Mouse (Mus musculus) T-cell, adult 2 months (primary cell): ENCODE data around the gene Fam169b.
"Not testable (repeated sequence)": the region's sequence is repeated elsewhere in the genome, so short reads cannot be mapped to it uniquely, and the experiment has no call there.

ENCODE experiments used
- DNase-seq: peaks from one replicate; pipeline ENCODE4 v3.0.0; 2022; ENCODE audit warnings: low spot score

Fam169b gene

DNA sequence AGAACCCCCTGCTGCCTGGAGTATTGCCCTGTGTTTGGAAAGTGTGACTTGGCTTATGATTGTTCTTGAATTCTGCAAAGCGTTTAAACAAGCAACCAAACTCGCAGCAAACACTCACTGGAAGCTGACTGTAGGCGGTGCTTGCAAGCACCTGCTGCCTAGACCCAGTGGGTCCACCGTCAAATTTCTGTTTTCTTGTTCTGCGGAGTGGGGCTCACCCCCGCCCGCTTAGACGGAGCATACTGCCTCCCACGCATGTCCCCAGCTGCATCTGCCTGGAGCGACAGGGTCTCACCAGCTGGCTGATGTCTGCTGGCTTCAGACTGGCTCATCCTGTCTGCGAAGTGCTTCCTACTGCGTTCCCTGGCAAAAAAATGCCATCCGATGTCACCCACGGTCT, 9.1 kb upstream of the Fam169b start:
- DNase-seq, result peak; percentile 94

DNA sequence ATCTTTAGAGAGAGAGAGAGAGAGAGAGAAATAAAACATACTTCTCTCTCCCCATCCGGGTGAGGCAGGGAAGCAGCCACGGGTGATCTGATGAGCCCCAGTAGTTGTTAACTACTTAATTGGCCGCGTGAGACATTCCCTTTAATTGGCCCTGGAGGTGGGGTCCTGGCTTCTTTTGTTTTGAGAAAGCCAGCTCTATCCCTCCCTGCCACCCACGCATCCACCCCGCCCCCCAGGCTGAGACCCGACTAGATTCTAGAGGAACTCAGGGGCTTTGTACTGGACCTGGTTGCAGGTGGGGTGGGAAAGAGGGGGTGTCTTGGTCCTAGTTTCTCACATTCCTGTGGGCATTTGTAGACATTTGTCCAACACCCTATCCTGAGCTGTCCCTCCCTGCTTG, 8.2 kb upstream of the Fam169b start:
- no peak for DNase-seq

GRCm38 (mm10) chr7:68266691-68267090, 6.9 kb upstream of the Fam169b start:
- DNase-seq, result no peak

- no peak for DNase-seq
Observed at GRCm38 (mm10) chr7:68270551-68270950, 3.1 kb upstream of the Fam169b start.

GRCm38 (mm10) chr7:68271816-68272215, 1.8 kb upstream of the Fam169b start:
- DNase-seq, result no peak

- DNase-seq, result no peak
Observed at GRCm38 (mm10) chr7:68272607-68273006, 1.0 kb upstream of the Fam169b start.

DNA sequence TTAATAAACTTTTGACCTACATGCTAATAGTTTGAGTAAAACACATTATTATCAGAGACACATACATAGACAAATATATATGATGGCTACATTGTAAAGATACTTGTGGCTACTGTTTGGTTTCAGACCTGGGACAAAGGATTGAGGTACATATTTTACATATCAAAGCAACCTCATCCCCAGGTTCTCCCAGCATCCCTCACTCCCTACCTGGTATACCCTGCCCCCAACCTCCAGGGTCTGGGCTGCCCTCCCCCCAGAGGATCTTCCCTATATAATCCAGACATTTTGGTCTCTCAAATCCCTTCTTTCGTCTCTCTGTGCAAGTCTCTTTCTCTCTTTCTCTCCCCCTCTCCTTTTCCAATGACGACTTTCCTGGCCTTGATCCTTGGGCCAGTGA, 579 bp downstream of the Fam169b start:
- DNase-seq, result no peak

GRCm38 (mm10) chr7:68274951-68275350, 1.3 kb downstream of the Fam169b start:
- DNase-seq, result no peak

GRCm38 (mm10) chr7:68275445-68275837, 1.8 kb downstream of the Fam169b start:
- DNase-seq, result not testable (repeated sequence)

- DNase-seq, result peak; percentile 87
Observed at GRCm38 (mm10) chr7:68275838-68276731, 2.4 kb downstream of the Fam169b start.

DNA sequence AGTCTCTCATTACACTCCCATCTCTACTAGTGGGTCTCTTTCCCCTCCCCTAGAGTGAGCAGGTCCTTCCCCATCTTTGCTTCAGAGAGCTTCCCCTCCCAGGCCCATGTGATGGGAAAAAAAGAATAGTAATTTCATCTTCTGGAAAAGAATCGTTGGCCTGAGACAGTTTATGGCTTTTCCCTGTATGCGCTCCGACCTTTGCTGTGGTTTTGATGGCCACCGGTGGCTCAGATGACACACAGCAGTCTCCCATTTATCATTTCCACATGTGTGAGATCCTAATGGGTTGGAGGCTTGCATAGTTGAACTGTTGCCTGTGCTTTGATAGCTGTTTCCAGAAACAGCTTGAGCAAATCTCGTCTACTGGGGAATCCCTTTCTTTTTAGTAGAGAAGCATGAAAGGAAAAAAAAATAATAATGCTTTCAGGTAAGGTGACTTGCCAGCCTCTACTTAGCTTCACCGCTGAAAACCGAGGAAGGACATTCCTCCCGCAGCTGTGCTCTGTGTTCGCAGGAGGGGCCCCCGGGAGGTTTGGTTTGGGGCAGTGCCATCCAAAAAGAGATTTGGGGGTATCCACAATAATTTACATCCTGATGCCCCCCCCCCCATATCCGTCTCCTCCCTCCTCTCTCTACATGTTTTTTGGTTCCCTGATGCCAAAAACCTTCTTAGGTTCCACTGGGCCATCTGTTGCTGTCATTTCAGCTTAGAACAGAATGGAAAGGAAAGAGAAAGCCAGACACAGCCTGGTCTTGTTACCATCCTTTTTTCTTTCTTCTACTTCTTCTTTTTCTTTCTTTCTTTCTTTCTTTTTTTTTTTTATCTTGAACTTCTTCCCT, 3.6 kb downstream of the Fam169b start:
- DNase-seq, result peak; percentile 64

- no peak for DNase-seq
Observed at GRCm38 (mm10) chr7:68277897-68278270, 4.2 kb downstream of the Fam169b start.

DNA sequence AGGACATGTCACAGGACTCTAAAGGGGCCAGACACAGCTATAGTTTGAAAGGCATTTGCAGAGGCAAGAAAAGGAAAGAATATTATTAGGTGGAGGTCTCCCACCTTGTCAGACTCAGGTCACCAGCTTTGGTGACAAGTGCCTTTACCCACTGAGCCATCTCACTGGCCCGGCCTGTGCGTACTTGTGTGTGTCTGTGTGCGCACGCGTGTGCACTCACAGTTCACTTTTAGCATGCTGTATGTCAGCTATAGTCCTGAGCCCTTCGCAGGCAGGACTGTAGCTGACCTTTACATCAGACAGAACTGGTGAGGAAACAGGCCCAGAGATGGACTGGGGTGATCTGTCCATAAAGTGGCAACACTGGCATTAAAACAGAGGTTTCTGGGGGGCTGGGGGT, 4.7 kb downstream of the Fam169b start:
- DNase-seq, result no peak

GRCm38 (mm10) chr7:68278908-68279307, 5.3 kb downstream of the Fam169b start:
- DNase-seq, result peak; percentile 76

GRCm38 (mm10) chr7:68279481-68279880, 5.8 kb downstream of the Fam169b start:
- no peak for DNase-seq

DNA sequence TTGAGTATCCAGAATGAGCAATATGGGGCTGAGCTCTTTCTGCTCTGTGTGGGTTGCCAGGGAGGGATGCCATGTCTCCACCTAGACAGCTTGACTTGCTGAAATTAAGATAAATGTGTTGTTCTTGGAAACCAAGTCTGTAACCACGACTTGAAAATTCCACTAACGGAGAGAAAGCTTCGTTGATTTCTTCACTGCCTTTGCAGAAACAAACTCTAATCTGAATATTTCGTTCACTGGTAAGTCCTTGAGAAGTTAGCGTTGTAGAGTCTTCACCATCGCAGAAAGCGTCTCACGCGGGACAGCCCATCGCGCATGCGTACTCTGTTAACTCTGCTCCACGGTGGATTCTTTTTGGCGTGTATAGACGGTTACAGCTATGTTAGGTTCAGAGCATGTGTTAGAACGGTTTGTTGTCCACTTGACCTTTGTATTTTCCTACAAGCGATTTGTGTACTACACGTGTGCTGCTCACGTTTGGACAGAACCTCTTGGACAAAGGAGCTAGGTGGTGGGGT, 6.8 kb downstream of the Fam169b start:
- peak; percentile 68 for DNase-seq

- DNase-seq, result peak; percentile 80
Observed at GRCm38 (mm10) chr7:68281341-68281740, 7.7 kb downstream of the Fam169b start.

DNA sequence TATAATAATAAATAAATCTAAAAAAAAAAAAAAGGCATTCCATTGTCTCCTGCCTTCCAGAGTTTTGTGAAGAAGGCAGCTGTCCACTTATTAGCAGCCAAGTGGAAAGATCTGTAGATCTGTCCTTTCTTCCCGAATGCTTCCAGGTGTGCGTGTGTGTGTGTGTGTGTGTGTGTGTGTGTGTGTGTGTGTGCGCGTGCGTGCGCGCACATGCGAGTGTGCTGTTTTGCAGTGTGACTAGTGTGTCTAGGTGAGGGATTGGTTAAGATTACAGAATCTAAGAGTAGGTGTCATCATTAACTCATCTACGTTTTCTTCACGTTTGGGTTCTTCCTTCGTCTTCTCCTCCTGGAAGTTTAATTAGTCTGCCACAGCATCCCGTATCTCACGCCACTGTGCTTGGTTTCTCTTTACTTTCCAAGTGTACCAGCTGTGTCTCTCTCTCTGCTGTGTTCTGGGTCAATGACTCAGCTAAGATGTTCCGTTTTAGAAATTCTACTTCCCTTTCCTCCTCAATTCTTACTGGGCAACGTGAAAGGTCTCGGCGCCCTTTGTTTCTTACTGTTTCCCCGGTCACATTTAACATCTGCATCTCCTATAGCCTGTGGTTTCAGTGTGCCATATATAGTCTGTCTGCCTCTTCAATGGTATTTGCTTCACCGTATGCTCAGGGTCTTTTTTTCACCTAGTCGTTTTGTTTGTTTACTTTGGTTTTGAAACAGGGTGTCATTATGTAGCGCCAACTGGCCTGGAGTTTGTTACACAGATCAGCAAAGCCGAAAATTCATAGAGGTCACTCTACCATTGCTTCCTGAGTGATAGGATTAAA, 8.9 kb downstream of the Fam169b start:
- peak; percentile 62 for DNase-seq

DNA sequence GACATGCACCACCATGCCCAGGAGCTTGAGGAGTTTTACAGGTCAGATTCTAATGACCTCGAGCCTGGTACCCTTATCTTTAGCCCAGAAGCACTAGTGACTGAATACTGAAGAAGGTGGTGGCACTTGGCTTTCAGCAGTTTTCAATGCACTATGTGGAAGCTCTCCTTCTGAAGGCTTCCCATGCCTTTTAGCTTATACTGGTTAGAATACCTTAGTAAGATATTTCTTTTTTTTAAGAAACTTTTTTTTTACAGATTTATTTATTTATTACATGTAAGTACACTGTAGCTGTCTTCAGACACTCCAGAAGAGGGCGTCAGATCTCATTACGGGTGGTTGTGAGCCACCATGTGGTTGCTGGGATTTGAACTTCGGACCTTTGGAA, 9.5 kb downstream of the Fam169b start:
- not testable (repeated sequence) for DNase-seq

- DNase-seq, result peak; percentile 88
Observed at GRCm38 (mm10) chr7:68283776-68284175, 10.1 kb downstream of the Fam169b start.

DNA sequence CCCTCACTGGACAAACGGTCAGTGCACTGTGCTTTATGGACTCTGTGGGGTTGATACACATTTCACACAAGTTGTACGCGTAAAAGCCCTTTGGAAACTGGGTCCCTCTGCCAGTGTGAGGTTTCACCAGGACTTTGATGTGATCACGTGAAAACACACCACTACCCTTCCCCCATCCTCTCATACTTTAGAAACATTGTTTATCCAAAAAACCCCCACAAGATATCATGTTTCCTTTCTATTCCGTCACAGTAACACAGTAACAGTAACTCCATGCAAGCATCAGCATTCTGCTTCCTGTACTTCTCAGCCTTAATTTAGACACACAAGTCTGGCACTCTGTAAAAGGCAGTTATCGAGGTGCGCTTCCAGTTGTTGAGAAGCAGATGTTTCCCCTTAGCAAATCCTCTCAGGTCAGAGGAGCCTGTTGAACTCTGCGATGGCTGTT, 12.2 kb downstream of the Fam169b start:
- peak; percentile 88 for DNase-seq
